Mouse (Mus musculus) limb, embryonic 11.5 days (tissue): ENCODE data around the gene Pde9a. TPM values are rescaled to one million over a fixed set of nuclear protein-coding genes. Genes with fewer than 3 reads are reported as not detected.

Experiments used
- ATAC-seq: fragments of 200-750 bp; cut with Nextera tagmentation; 2 replicates; pipeline ENCODE4 v1.8.0; 2017; ENCODE audit warnings: low read depth; ENCODE audit not compliant: insufficient number of reproducible peaks, low FRiP score, low TSS enrichment
- DNase-seq: peaks from one replicate; pipeline ENCODE4 v3.0.0-alpha.2; 2015; ENCODE audit warnings: low spot score
- H3K27ac ChIP-seq: fragments of 300-500 bp; sonication (generic); replicated peaks from 2 replicates; pipeline ENCODE4 v1.5.1; 2014; ENCODE audit warnings: low read depth, mild to moderate bottlenecking, low read length
- H3K27me3 ChIP-seq: fragments of 300-500 bp; sonication (generic); 2 replicates; pipeline ENCODE4 v1.6.1; 2014; ENCODE audit warnings: mild to moderate bottlenecking, low read length, mixed read lengths; ENCODE audit not compliant: control insufficient read depth, insufficient read depth
- H3K36me3 ChIP-seq: fragments of 300-500 bp; sonication (generic); 2 replicates; pipeline ENCODE4 v1.6.1; 2014; ENCODE audit warnings: mild to moderate bottlenecking, low read length, moderate library complexity, mixed read lengths; ENCODE audit not compliant: control insufficient read depth, insufficient read depth
- H3K4me1 ChIP-seq: fragments of 300-500 bp; sonication (generic); 2 replicates; pipeline ENCODE4 v1.6.1; 2014; ENCODE audit warnings: low read length, mixed read lengths; ENCODE audit not compliant: control insufficient read depth, insufficient read depth
- H3K4me2 ChIP-seq: fragments of 300-500 bp; sonication (generic); 2 replicates; pipeline ENCODE4 v1.6.1; 2014; ENCODE audit warnings: low read depth, mild to moderate bottlenecking, moderate library complexity; ENCODE audit not compliant: severe bottlenecking
- H3K4me3 ChIP-seq: fragments of 300-500 bp; sonication (generic); 2 replicates; pipeline ENCODE4 v1.5.1; 2014; ENCODE audit warnings: low read depth, low read length
- H3K9ac ChIP-seq: fragments of 300-500 bp; sonication (generic); 2 replicates; pipeline ENCODE4 v1.6.1; 2014; ENCODE audit warnings: mild to moderate bottlenecking, low read length
- H3K9me3 ChIP-seq: fragments of 300-500 bp; sonication (generic); 2 replicates; pipeline ENCODE4 v1.6.1; 2016; ENCODE audit warnings: low read length; ENCODE audit not compliant: control insufficient read depth
- whole genome bisulfite sequencing: fragments of 180-500 bp; shearing (Covaris S2); extraction: QIAGEN DNeasy Blood & Tissue Kit; methylation state at CpG from one replicate; pipeline ENCODE4 v1.1.7; 2014; 5-methylcytosine and 5-hydroxymethylcytosine counted together
- polyA plus RNA-seq: library from polyadenylated mRNA; unstranded; fragments of >200 nt; fragmentation: Nextera tagmentation; extraction: Ambion mirVana; gene quantifications from 2 replicates; pipeline ENCODE4 v1.2.1, GENCODE M21; 2014

The Pde9a gene
- polyA plus RNA-seq, 1 experiment from 2014 or later, result 31.2 TPM

DNA sequence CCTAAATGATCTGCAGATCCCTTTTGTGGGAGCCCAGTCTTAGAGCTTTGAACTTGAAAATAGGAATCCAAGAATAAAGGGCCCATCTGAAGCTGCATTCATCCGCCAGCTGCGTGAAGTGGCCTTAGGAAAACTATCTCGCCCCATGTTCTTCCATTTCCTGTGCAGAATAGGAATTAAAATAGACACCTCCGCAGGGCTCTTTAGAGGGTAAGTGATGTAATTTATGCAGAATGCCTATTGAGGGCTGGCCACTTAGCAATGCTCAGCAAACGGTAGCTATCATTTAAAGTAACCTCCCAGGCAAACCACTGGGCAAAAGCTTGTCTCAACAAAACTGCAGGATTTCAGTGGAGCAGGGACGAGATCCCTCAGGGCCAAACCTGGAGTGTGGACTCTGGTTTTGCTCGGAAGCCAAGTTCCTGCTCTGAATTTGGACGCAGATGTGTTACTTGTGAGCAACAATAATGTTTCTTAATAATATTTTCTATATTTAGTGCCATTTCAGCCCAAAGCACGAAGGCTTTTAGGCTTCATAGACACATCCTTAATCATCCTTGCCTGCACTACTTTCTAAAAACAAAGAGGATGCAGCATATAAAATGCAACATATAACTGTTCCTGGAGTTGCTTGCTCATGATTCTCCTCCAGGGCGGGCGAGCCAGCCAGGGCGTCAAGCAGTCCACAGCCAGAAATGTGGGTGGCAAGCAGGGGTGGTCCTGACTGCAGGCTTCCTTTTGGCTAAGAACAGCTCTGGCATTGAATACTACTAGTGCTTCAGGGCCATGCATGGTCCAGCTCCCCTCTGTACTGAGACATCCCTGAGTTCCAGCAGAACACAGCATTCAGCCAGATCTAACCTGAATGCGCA, 40.1 kb downstream of the Pde9a start:
- Histone ChIP-seq H3K4me2 (no peak overlapping the region), H3K27ac (no peak overlapping the region), H3K9ac (no peak overlapping the region), H3K4me1 (peaks cover 3% of the 10 kb centered on the region), H3K36me3 (peaks cover 3% of the 10 kb centered on the region; the same call in 1 of the 2 replicates), H3K9me3 (peaks cover 3% of the 10 kb centered on the region; the same call in 1 of the 2 replicates), H3K4me3 (no peak overlapping the region), H3K27me3 (no peaks in the 10 kb centered on the region)
- DNase-seq, result no peak
- WGBS, result 75% methylated on average over 13 of the region's 13 CpGs
- ATAC-seq, result no peak

DNA sequence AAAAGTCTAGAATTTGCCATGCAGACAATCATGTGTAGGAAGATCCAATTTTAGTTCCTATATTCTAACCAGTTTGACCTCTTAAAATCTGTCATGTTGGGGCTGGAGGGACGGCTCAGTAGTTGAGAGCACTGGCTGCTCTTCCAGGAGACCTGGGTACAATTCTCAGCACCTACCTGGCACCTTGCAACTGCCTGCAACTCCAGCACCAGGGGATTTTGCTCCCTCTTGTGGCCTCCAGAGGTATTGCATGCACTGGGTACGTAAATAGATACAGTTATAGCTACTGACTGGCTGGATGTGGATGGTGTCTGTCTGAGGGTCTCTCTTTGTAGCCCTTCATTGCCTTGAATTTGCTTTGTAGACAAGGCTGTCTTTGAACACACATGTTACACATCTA, 43.4 kb downstream of the Pde9a start:
- Histone ChIP-seq H3K4me3 (no peak overlapping the region), H3K36me3 (peaks cover 3% of the 10 kb centered on the region; the same call in 1 of the 2 replicates), H3K9ac (no peak overlapping the region), H3K9me3 (peaks cover 3% of the 10 kb centered on the region; the same call in 1 of the 2 replicates), H3K4me1 (peaks cover 24% of the 10 kb centered on the region), H3K27me3 (no peaks in the 10 kb centered on the region), H3K4me2 (no peak overlapping the region), H3K27ac (no peak overlapping the region)
- 91% methylated on average over 2 of the region's 2 CpGs for WGBS
- DNase-seq (no peak), ATAC-seq (no peak)

DNA sequence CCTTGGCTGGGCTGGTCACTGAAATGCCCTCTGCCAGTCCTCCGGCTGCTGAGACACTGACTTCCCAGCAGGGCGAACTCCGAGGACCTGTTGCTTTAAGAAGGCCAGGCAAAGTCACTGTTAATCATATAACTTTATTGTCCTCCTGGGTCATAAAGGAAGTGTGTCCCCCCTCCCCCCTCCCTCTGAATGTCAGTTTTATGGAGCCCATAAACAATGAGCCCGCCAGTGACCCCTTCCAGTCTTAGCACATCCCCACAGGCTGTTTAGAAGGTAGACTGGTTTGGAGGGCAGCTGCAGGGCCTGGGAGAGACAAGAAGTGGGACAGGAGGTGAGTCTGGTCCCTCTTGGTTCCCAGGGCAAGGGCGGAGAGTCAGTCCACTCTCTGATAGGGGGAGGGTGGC, 46.9 kb downstream of the Pde9a start:
- Histone ChIP-seq H3K9me3 (peaks cover 3% of the 10 kb centered on the region; the same call in 1 of the 2 replicates), H3K27ac (no peak overlapping the region), H3K27me3 (no peaks in the 10 kb centered on the region), H3K4me3 (no peak overlapping the region), H3K4me2 (peak overlapping the region; percentile 35), H3K36me3 (peaks cover 3% of the 10 kb centered on the region; the same call in 1 of the 2 replicates), H3K4me1 (peaks cover 34% of the 10 kb centered on the region), H3K9ac (peak overlapping the region; percentile 38; the same call in 1 of the 2 replicates)
- DNase-seq, result peak; percentile 66
- 7% methylated on average over 5 of the region's 5 CpGs for WGBS
- ATAC-seq, result peak; percentile 68

DNA sequence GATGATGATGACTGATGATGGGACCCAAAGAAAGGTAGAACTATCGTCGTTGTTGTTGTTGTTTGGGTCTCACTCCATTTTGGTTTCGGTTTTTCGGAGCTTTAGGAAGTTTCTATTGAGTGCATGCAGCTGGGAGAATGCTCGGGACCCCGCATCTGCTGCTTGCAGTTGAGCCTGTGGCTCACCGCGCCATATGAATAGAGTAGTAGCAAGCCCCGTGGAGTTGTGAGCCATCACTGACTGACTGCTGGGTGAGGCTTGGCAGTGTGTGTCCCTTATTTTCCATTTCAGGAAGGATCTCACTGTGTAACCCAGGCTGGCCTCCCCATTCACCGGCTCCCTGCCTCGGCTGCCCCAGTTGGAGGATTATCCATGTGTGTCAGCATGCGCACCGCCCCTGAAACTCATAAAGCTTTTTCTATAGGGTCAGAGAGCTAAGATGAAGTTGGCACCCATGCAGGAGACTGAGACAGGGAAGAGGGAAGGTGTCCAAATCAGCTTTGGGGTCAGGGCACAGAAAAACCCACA, 47.5 kb downstream of the Pde9a start:
- WGBS, result 26% methylated on average over 13 of the region's 13 CpGs
- Histone ChIP-seq H3K4me3 (no peak overlapping the region), H3K4me2 (peak overlapping the region; percentile 35), H3K9me3 (peaks cover 3% of the 10 kb centered on the region; the same call in 1 of the 2 replicates), H3K27me3 (no peaks in the 10 kb centered on the region), H3K27ac (no peak overlapping the region), H3K4me1 (peaks cover 34% of the 10 kb centered on the region), H3K36me3 (peaks cover 3% of the 10 kb centered on the region; the same call in 1 of the 2 replicates), H3K9ac (no peak overlapping the region)
- DNase-seq (no peak), ATAC-seq (no peak)

DNA sequence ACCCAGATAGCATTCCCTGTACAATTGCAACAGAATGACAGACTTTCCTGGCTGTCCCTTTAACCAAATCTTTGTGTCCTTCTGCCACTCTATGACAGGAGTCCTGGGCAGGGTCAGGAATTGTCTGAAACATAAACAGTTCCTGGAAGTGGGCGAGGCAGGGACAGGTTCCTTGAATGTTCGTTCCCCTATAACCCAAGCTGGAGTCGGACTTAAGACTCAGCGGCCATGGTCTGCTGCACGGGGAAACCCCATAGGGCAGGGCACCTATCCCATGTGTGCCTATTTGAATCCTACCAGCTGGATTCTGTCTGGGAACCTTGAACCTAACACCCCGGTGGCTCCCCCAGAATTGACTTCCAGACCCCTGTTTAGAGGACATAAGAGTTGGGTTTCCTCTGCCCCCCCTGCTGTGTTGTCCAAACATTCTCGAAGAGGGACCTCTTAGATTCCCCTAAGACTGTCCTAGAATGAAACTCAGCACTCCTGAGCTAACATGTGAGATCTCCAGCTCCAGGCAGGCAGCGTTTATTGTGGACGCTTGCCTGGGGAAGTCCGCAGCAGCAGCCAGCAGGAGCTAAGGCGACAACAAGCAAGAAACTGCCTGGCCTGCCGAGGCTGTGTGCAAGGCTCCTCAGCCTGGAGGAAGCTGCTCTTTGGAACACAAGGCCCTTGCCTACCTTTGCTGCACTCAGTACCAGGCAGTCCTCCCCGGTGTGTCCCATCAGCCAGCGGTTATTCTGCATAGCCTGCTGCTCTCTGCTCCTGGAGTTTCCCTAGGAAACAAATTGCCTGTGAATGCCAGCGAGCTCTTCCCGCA, 48.2 kb downstream of the Pde9a start:
- H3K36me3 ChIP-seq, result peaks cover 3% of the 10 kb centered on the region; the same call in 1 of the 2 replicates
- peaks cover 34% of the 10 kb centered on the region for H3K4me1 ChIP-seq
- no peak overlapping the region; the same call in 1 of the 2 replicates for H3K4me3 ChIP-seq
- 0 out of 2 replicates have a peak overlapping the region, but pooled peaks have one; percentile 23 for H3K27ac ChIP-seq
- no peak for ATAC-seq
- peaks cover 3% of the 10 kb centered on the region; the same call in 1 of the 2 replicates for H3K9me3 ChIP-seq
- H3K27me3 ChIP-seq, result no peaks in the 10 kb centered on the region
- H3K9ac ChIP-seq, result 0 out of 2 replicates have a peak overlapping the region, but pooled peaks have one; percentile 14
- WGBS, result 8% methylated on average over 16 of the region's 16 CpGs
- H3K4me2 ChIP-seq, result peak overlapping the region; percentile 35
- DNase-seq, result no peak

DNA sequence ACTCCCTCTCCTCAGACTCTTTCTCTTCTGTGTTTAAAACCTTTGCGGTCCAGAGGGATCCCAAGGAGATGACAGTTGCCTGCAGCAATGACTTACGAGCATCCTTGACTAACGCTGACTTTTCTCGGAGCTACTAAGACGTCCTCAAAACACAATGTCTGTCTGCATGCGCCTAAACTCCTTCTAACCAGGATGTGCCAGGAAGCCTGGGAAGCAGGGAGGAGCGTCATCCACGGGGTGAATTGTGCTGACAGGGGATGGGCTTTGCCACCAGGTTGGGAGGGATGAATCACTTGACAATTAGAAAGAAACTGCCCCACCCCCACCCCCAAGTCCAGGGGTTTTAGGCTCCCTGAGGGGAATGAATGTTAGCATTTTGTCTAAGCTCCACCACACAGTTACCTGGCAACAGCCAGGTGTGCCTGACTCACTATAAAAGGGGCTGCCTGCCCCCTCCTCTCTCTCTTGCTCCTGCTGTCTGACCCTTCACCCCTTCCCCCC, 48.9 kb downstream of the Pde9a start:
- H3K9ac ChIP-seq, result 0 out of 2 replicates have a peak overlapping the region, but pooled peaks have one; percentile 14
- 5% methylated on average over 8 of the region's 8 CpGs for WGBS
- H3K4me2 ChIP-seq, result peak overlapping the region; percentile 35; the same call in 1 of the 2 replicates
- no peak for ATAC-seq
- no peaks in the 10 kb centered on the region for H3K9me3 ChIP-seq
- no peaks in the 10 kb centered on the region for H3K27me3 ChIP-seq
- DNase-seq, result no peak
- no peak overlapping the region for H3K27ac ChIP-seq
- no peak overlapping the region for H3K4me3 ChIP-seq
- no peaks in the 10 kb centered on the region for H3K36me3 ChIP-seq
- peaks cover 34% of the 10 kb centered on the region for H3K4me1 ChIP-seq

DNA sequence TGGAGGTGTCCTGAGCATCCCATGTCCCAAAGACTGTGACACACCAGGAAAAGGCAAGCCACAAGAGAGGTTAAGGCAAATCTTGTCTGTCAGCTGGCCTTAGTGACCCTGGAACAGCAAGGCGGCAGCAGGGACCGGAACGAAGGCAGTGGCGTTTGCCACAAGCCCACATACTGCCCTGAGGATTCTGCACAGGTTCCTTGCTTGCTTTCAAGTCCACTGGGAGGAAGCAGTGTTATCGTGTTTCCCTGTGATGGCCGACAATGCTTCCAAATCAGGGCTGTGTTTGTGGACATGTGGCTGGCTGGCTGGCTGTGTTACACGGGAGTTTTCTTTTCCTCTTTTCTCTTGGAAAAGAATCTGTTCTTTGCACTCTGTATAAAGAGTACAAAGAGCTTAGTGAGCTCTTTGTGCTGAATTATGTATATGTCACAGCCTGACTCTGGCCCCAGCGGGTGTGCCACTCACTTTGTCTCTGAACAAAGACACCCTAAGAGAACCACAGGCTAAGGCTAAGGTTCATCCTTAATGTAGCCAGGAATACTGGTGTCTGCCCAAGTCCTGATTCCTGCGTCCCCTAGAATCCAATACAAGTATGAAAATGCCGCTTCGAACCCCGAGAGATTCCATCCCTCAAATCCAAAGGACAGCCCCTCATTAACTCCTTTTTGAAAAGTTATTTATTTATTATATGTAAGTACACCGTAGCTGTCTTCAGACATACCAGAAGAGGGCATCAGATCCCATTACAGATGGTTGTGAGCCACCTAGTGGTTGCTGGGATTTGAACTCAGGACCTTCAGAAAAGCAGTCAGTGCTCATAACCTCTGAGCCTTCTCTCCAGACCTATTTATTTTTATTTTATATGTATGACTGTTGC, 50.2 kb downstream of the Pde9a start:
- 72% methylated on average over 13 of the region's 13 CpGs for WGBS
- DNase-seq, result no peak
- H3K4me3 ChIP-seq, result no peak overlapping the region
- no peak for ATAC-seq
- no peak overlapping the region for H3K9ac ChIP-seq
- H3K4me1 ChIP-seq, result peaks cover 36% of the 10 kb centered on the region
- H3K4me2 ChIP-seq, result no peak overlapping the region
- H3K27ac ChIP-seq, result no peak overlapping the region
- H3K27me3 ChIP-seq, result no peaks in the 10 kb centered on the region
- no peaks in the 10 kb centered on the region for H3K9me3 ChIP-seq
- no peaks in the 10 kb centered on the region for H3K36me3 ChIP-seq
